Mouse (Mus musculus): ENCODE data around the gene Podxl. TPM values are rescaled to one million over a fixed set of nuclear protein-coding genes. Genes with fewer than 3 reads are reported as not detected.

Podxl gene
- polyA plus RNA-seq, 1 experiment from 2014 or later = 11.4 TPM

DNA sequence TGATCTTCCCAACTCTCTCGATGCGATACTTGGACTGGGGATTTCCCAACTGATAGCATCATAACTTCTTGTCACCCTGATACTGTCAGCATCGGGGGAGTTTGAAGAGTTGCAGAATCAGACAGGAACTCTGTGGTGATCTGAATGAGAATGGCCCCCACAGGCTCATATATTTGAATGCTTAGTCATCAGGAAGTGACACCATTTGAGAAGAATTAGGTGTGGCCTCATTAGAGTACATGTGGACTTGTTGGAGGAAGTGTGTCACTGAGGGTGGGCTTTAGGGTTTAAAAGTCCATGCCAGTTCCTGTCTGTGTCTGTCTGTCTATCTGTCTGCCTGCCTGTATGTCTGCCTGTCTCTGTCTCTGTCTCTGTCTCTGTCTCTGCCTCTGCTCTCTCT is 31.9 kb downstream of the Podxl start:
- Histone ChIP-seq H3K36me3 (ENCODE audit: control insufficient read depth, insufficient read depth) (no peaks in the 10 kb centered on the region), H3K27ac (ENCODE audit: low read length) (no peak overlapping the region), H3K4me3 (replicated peaks; ENCODE audit: low read length) (no peak overlapping the region), H3K27me3 (replicated peaks; ENCODE audit: control insufficient read depth, insufficient read depth, low read length) (no peaks in the 10 kb centered on the region), H3K9ac (replicated peaks; ENCODE audit: low read depth, low read length) (no peak overlapping the region), H3K9me3 (ENCODE audit: control insufficient read depth, low read length) (no peaks in the 10 kb centered on the region), H3K4me1 (replicated peaks; ENCODE audit: control insufficient read depth, insufficient read depth, low read length) (no peaks in the 10 kb centered on the region), H3K4me2 (ENCODE audit: low read length) (no peak overlapping the region)
- ATAC-seq = no peak
- WGBS = 95% methylated on average over 3 of the region's 3 CpGs

DNA sequence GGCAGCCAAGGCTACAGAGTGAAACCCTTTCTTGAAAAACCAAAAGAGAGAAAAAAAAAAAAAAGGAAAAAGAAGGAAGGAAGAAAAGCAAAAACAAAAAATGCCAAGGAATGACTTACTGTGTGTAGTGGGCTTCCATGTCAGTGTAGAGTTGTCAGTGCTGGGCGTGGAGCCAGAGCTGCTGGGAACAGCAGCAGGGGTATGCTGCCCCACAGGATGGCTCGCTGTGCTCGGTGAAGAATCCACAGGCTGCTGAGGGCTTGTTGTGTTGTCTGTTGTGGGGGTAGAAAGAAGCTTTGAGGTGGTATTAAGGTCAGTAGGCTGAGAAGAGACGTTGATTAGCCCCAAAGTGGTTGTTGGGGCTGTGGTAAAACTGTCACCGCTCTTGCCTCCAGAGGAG is 35.4 kb downstream of the Podxl start:
- 80% methylated on average over 5 of the region's 5 CpGs for WGBS
- Histone ChIP-seq H3K4me3 (replicated peaks; ENCODE audit: low read length) (no peak overlapping the region), H3K9ac (replicated peaks; ENCODE audit: low read depth, low read length) (no peak overlapping the region), H3K4me1 (replicated peaks; ENCODE audit: control insufficient read depth, insufficient read depth, low read length) (no peaks in the 10 kb centered on the region; the same call in 1 of the 2 replicates), H3K27ac (ENCODE audit: low read length) (no peak overlapping the region), H3K4me2 (ENCODE audit: low read length) (no peak overlapping the region), H3K9me3 (ENCODE audit: control insufficient read depth, low read length) (no peaks in the 10 kb centered on the region), H3K36me3 (ENCODE audit: control insufficient read depth, insufficient read depth) (no peaks in the 10 kb centered on the region), H3K27me3 (replicated peaks; ENCODE audit: control insufficient read depth, insufficient read depth, low read length) (no peaks in the 10 kb centered on the region)
- ATAC-seq = no peak

DNA sequence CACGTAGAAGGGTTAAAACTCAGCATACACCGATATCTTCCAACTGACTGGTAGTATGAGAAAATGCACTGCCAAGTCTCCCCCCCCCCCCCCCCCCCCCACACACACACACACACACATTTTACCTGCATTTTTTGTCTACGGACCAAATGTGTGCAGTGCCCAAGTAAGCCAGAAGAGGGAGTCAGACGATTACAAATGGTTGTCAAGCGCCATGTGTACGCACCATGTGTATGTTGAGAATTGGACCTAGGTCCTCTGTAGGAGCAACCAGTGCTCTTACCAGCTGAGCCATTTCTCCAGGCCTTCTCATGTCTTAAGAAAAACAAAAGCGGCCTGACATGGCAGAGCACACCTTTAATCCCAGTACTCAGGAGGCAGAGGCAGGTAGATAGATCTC is 35.9 kb downstream of the Podxl start:
- Histone ChIP-seq H3K36me3 (ENCODE audit: control insufficient read depth, insufficient read depth) (no peaks in the 10 kb centered on the region), H3K27me3 (replicated peaks; ENCODE audit: control insufficient read depth, insufficient read depth, low read length) (no peaks in the 10 kb centered on the region), H3K27ac (ENCODE audit: low read length) (no peak overlapping the region), H3K4me2 (ENCODE audit: low read length) (no peak overlapping the region), H3K4me1 (replicated peaks; ENCODE audit: control insufficient read depth, insufficient read depth, low read length) (peaks cover 4% of the 10 kb centered on the region), H3K4me3 (replicated peaks; ENCODE audit: low read length) (no peak overlapping the region), H3K9me3 (ENCODE audit: control insufficient read depth, low read length) (no peaks in the 10 kb centered on the region), H3K9ac (replicated peaks; ENCODE audit: low read depth, low read length) (no peak overlapping the region)
- no peak for ATAC-seq
- WGBS = 69% methylated on average over 7 of the region's 7 CpGs

DNA sequence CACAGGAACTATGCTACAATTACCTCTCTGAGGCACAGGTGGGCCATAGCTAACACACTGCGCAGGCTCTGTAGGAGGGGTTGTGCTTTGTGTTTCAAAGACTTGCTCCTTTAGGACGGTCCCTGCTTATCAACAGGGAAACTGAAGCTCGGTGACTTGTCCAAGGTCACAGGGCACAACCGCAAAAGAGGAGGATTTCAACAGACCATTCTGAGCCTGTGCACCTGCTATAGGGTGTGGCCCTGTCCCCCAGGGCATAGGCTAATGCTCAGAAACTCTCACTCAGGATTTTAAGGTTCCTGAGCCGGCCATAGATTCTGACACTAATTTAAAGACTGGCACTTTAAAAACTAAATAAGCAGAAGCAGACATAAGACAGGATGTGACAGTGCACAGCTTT is 36.9 kb downstream of the Podxl start:
- Histone ChIP-seq H3K4me2 (ENCODE audit: low read length) (no peak overlapping the region), H3K9ac (replicated peaks; ENCODE audit: low read depth, low read length) (no peak overlapping the region), H3K27me3 (replicated peaks; ENCODE audit: control insufficient read depth, insufficient read depth, low read length) (no peaks in the 10 kb centered on the region), H3K27ac (ENCODE audit: low read length) (no peak overlapping the region), H3K4me1 (replicated peaks; ENCODE audit: control insufficient read depth, insufficient read depth, low read length) (peaks cover 5% of the 10 kb centered on the region), H3K4me3 (replicated peaks; ENCODE audit: low read length) (no peak overlapping the region), H3K36me3 (ENCODE audit: control insufficient read depth, insufficient read depth) (no peaks in the 10 kb centered on the region), H3K9me3 (ENCODE audit: control insufficient read depth, low read length) (no peaks in the 10 kb centered on the region)
- no peak for ATAC-seq
- 93% methylated on average over 5 of the region's 5 CpGs for WGBS

DNA sequence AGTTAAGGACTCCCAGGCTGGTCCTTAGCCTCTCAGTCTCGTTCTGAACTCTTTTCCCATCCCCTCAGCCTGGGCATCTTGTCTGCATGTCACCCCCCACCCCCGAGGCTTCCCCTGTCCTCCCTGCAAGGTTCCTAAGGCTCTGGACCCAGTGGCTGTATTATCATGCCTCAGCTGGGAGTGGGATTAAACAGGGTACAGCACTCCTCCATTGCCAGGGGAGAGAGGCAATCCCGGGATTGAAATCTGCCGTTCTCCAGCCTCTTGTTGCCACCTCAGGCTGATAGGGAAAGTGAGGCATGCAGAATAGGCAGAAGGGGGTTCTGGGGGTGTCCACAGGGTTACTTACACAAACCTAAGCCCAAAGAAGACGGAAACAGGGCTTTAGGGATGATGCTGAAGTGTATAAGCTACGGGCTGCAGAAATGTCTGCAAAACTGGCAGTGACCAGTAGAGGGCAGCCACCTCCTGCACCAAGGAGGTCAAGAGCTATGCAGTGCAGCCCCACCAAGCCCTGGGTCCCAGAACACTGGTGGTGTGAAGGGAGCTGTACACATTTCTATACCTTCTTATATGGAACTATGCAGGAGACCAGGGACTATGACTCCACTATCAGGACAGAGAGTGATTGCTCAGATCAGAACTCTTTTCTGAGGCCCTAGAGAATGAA is 38.4 kb downstream of the Podxl start:
- Histone ChIP-seq H3K4me1 (replicated peaks; ENCODE audit: control insufficient read depth, insufficient read depth, low read length) (peaks cover 5% of the 10 kb centered on the region), H3K9ac (replicated peaks; ENCODE audit: low read depth, low read length) (no peak overlapping the region), H3K27me3 (replicated peaks; ENCODE audit: control insufficient read depth, insufficient read depth, low read length) (no peaks in the 10 kb centered on the region), H3K36me3 (ENCODE audit: control insufficient read depth, insufficient read depth) (no peaks in the 10 kb centered on the region), H3K4me2 (ENCODE audit: low read length) (no peak overlapping the region), H3K4me3 (replicated peaks; ENCODE audit: low read length) (no peak overlapping the region), H3K9me3 (ENCODE audit: control insufficient read depth, low read length) (no peaks in the 10 kb centered on the region), H3K27ac (ENCODE audit: low read length) (no peak overlapping the region)
- 68% methylated on average over 6 of the region's 6 CpGs for WGBS
- ATAC-seq = peak; percentile 71

DNA sequence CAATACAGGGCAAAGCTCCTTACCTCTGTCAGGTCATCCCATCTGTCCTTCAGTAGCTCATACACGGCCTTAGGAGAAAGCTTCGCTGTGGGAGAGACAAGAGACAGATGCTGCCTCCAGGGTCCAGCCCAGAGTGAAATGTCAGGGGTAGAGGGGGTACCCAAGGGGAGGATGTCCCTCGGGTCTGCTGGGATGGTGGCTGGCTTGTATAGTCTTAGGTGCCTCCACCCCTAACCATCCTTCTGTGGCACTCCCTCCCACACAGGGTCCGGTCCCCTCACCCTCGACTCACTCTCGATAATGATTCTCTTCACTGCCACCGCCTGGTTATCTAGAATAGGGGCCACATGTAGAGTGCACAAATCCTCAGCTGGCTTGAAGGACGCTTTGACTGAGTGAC is 39.1 kb downstream of the Podxl start:
- no peak overlapping the region for H3K27ac ChIP-seq (ENCODE audit: low read length)
- no peaks in the 10 kb centered on the region for H3K27me3 ChIP-seq (replicated peaks; ENCODE audit: control insufficient read depth, insufficient read depth, low read length)
- H3K4me3 ChIP-seq (replicated peaks; ENCODE audit: low read length) = no peak overlapping the region
- no peak for ATAC-seq
- 93% methylated on average over 8 of the region's 8 CpGs for WGBS
- H3K4me2 ChIP-seq (ENCODE audit: low read length) = no peak overlapping the region
- H3K9ac ChIP-seq (replicated peaks; ENCODE audit: low read depth, low read length) = no peak overlapping the region
- H3K9me3 ChIP-seq (ENCODE audit: control insufficient read depth, low read length) = no peaks in the 10 kb centered on the region
- H3K4me1 ChIP-seq (replicated peaks; ENCODE audit: control insufficient read depth, insufficient read depth, low read length) = peaks cover 5% of the 10 kb centered on the region
- H3K36me3 ChIP-seq (ENCODE audit: control insufficient read depth, insufficient read depth) = no peaks in the 10 kb centered on the region

DNA sequence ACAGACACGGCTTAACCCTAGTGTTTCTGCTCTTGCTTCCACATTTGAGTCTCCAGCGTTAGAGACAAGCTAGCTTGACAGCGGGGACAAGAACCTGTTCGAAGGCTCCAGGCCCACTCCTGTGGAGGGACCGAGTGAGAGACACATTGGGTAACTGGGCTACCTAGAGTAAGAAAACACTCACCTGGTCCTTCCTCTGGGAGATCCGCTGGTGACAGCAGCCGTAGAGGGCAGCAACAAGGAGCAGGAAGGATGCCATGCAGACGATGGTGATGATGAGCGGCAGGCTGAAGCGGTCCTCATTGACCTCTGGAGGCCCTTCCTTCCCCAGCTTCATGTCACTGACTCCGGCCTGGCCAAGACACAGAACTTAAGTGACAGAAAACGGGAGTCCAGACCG is 39.7 kb downstream of the Podxl start:
- 93% methylated on average over 13 of the region's 13 CpGs for WGBS
- Histone ChIP-seq H3K27ac (ENCODE audit: low read length) (no peak overlapping the region), H3K9me3 (ENCODE audit: control insufficient read depth, low read length) (no peaks in the 10 kb centered on the region), H3K4me3 (replicated peaks; ENCODE audit: low read length) (no peak overlapping the region), H3K4me2 (ENCODE audit: low read length) (no peak overlapping the region), H3K4me1 (replicated peaks; ENCODE audit: control insufficient read depth, insufficient read depth, low read length) (peaks cover 5% of the 10 kb centered on the region), H3K27me3 (replicated peaks; ENCODE audit: control insufficient read depth, insufficient read depth, low read length) (no peaks in the 10 kb centered on the region), H3K36me3 (ENCODE audit: control insufficient read depth, insufficient read depth) (no peaks in the 10 kb centered on the region), H3K9ac (replicated peaks; ENCODE audit: low read depth, low read length) (no peak overlapping the region)
- no peak for ATAC-seq

DNA sequence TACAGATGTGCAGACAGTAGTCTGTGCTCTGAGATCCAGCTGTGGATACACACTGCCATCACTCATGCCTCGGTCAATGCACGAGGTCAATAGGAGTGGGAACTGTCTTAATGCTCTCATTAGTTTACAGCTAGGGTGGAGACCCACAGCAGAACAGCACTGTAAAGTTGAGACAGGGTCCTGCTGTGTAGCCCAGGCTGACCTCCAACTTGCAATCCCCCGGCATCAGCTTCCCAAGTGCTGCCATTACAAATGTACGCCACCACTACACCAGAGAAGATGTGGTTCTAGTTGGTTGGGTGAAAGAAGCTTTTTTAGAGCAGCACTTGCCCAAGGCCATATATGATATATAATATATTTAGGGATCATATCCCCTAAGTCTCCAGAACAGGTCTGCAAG is 40.1 kb downstream of the Podxl start:
- Histone ChIP-seq H3K4me1 (replicated peaks; ENCODE audit: control insufficient read depth, insufficient read depth, low read length) (peaks cover 5% of the 10 kb centered on the region), H3K9ac (replicated peaks; ENCODE audit: low read depth, low read length) (no peak overlapping the region), H3K36me3 (ENCODE audit: control insufficient read depth, insufficient read depth) (no peaks in the 10 kb centered on the region), H3K9me3 (ENCODE audit: control insufficient read depth, low read length) (no peaks in the 10 kb centered on the region), H3K4me3 (replicated peaks; ENCODE audit: low read length) (no peak overlapping the region), H3K27ac (ENCODE audit: low read length) (no peak overlapping the region), H3K27me3 (replicated peaks; ENCODE audit: control insufficient read depth, insufficient read depth, low read length) (no peaks in the 10 kb centered on the region), H3K4me2 (ENCODE audit: low read length) (no peak overlapping the region)
- ATAC-seq = no peak
- WGBS = 94% methylated on average over 4 of the region's 4 CpGs

DNA sequence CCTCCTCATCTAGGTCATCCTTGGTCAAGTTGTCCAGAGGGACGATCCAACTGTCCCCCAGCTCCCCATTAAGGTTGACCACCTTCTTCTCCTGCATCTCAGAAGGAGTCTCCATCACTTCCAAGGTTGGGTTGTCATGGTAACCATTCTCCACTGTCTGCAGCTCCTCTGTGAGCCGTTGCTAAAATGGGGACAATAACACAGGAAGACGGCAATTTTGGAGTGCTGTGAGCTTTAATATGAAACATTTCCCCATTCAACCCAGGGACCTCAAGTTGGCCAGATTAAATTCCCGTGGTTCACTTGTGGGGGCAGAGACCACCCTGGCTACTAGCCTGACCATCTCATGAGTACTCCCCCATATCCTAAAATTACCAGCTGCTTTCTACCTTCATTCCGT is 40.7 kb downstream of the Podxl start:
- H3K9ac ChIP-seq (replicated peaks; ENCODE audit: low read depth, low read length) = no peak overlapping the region
- H3K27me3 ChIP-seq (replicated peaks; ENCODE audit: control insufficient read depth, insufficient read depth, low read length) = no peaks in the 10 kb centered on the region
- H3K4me3 ChIP-seq (replicated peaks; ENCODE audit: low read length) = no peak overlapping the region
- no peak overlapping the region for H3K27ac ChIP-seq (ENCODE audit: low read length)
- H3K4me1 ChIP-seq (replicated peaks; ENCODE audit: control insufficient read depth, insufficient read depth, low read length) = peaks cover 5% of the 10 kb centered on the region
- no peaks in the 10 kb centered on the region for H3K36me3 ChIP-seq (ENCODE audit: control insufficient read depth, insufficient read depth)
- H3K4me2 ChIP-seq (ENCODE audit: low read length) = no peak overlapping the region
- 46% methylated on average over 5 of the region's 5 CpGs for WGBS
- no peaks in the 10 kb centered on the region for H3K9me3 ChIP-seq (ENCODE audit: control insufficient read depth, low read length)
- ATAC-seq = no peak; the same call in 1 of the 2 replicates

DNA sequence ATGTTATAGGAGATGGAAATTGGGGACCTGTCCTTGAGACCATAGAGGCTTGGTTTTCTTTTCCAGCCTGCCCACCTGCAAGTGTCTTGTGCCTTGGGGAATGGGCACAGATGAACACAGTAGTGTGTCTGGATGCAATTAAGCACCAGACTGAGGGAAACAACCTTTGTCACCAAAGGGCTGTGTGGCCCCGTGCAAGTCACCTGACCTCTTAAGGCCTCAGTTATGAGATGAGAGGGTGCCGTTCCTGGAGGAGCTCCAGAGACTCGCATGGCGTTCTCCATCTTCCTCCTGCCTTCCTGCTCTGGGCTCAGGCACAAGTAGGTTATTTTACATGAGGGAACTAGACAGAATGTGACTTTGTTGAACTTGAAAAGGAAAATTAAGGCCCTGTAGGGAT is 41.3 kb downstream of the Podxl start:
- Histone ChIP-seq H3K36me3 (ENCODE audit: control insufficient read depth, insufficient read depth) (no peaks in the 10 kb centered on the region), H3K27ac (ENCODE audit: low read length) (no peak overlapping the region), H3K27me3 (replicated peaks; ENCODE audit: control insufficient read depth, insufficient read depth, low read length) (no peaks in the 10 kb centered on the region), H3K4me3 (replicated peaks; ENCODE audit: low read length) (no peak overlapping the region), H3K9me3 (ENCODE audit: control insufficient read depth, low read length) (no peaks in the 10 kb centered on the region), H3K9ac (replicated peaks; ENCODE audit: low read depth, low read length) (no peak overlapping the region), H3K4me2 (ENCODE audit: low read length) (no peak overlapping the region), H3K4me1 (replicated peaks; ENCODE audit: control insufficient read depth, insufficient read depth, low read length) (peaks cover 5% of the 10 kb centered on the region)
- 92% methylated on average over 4 of the region's 4 CpGs for WGBS
- ATAC-seq = no peak

Data from forebrain, embryonic 16.5 days (tissue).